ENCODE assay signal across 8 mouse cellular contexts in the genomic region with DNA sequence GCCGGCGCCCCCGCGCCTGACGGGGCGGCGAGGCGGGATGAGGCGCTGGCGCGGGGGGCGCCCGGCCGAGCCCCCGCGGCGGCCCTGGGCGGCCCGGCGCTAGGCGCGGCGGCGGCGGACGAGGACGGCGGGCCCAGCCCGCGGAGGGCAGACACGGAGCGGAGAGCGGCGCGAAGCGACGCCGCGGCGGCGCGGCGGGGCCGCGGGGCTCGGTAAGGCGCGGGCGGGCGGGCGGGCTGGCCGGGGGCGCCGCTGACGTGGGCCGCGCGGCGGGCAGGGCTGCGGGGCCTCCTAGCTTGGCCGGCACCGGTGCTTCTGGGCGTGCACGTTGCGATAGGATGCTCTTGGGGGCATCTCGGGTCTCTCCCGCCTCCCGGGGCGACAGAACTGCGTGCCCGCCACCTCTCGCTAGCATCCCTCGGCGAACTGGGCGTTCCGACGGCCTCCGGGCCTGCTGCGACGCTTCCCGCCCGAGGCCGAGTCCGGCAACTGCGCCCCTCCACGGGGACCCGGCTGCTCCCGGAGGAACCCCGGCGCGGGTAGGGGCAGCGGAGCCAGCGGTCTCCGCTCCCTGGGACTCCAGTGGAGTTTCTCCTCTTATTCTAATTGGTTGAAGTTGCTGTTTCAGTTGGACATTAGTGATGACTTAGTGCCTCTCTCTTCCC.
A peak's percentile ranks its signal among the peaks of the same experiment; 100 is the strongest.
DNase-seq lines count a peak whose midpoint lies in the region; ATAC-seq lines count a peak whose summit lies in the region.

No protein-coding gene starts in this region.

- under 1% methylated on average over 54 of the region's 94 CpGs for WGBS in hindbrain, embryonic 13.5 days
- 10% methylated on average over 94 of the region's 94 CpGs for WGBS in limb, embryonic 10.5 days
- 8% methylated on average over 94 of the region's 94 CpGs for WGBS in midbrain, embryonic 10.5 days

- H3K4me2 ChIP-seq in hindbrain, embryonic 13.5 days: peak overlapping the region; percentile 78

- H3K27me3 ChIP-seq in hindbrain, embryonic 13.5 days: no peaks in the 10 kb centered on the region
- H3K27me3 ChIP-seq in limb, embryonic 10.5 days (ENCODE audit: low read depth, poor library complexity, severe bottlenecking): no peaks in the 10 kb centered on the region
- no peaks in the 10 kb centered on the region for H3K27me3 ChIP-seq in midbrain, embryonic 10.5 days (ENCODE audit: low read depth, poor library complexity, severe bottlenecking)

- no peak for ATAC-seq in CD4-positive, CD25-positive, alpha-beta regulatory T cell, adult 4 months
- ATAC-seq in hindbrain, embryonic 13.5 days (ENCODE audit: low FRiP score): peak; percentile 67

- peak; percentile 3 for DNase-seq in CD4-positive, CD25-positive, alpha-beta regulatory T cell, adult 2 months (ENCODE audit: low read depth, low spot score)
- DNase-seq in cerebellum, adult 8-10 months: peak; percentile 18
- DNase-seq in frontal cortex, postnatal 36 days (ENCODE audit: low spot score in 2 of 2): peak; percentile 49 to 56
- DNase-seq in limb, embryonic 10.5 days (ENCODE audit: low spot score): peak; percentile 75
- peak; percentile 74 for DNase-seq in midbrain, embryonic 10.5 days (ENCODE audit: low spot score)
- peak; percentile 19 to 66 for DNase-seq in spleen, postnatal 4 days (ENCODE audit: low spot score in 2 of 2)

- peak overlapping the region; percentile 92 for H3K27ac ChIP-seq in hindbrain, embryonic 13.5 days
- H3K27ac ChIP-seq in limb, embryonic 10.5 days: peak overlapping the region; percentile 91
- H3K27ac ChIP-seq in midbrain, embryonic 10.5 days (replicated peaks): peak overlapping the region; percentile 96

- no peaks in the 10 kb centered on the region for H3K36me3 ChIP-seq in hindbrain, embryonic 13.5 days
- no peaks in the 10 kb centered on the region for H3K36me3 ChIP-seq in limb, embryonic 10.5 days
- no peaks in the 10 kb centered on the region for H3K36me3 ChIP-seq in midbrain, embryonic 10.5 days

- peak overlapping the region; percentile 96 for H3K9ac ChIP-seq in hindbrain, embryonic 13.5 days

- peaks cover 37% of the 10 kb centered on the region for H3K4me1 ChIP-seq in hindbrain, embryonic 13.5 days (replicated peaks)
- peaks cover 25% of the 10 kb centered on the region for H3K4me1 ChIP-seq in limb, embryonic 10.5 days
- H3K4me1 ChIP-seq in midbrain, embryonic 10.5 days: peaks cover 51% of the 10 kb centered on the region

- H3K4me3 ChIP-seq in hindbrain, embryonic 13.5 days: peak overlapping the region; percentile 93
- H3K4me3 ChIP-seq in limb, embryonic 10.5 days: peak overlapping the region; percentile 89
- peak overlapping the region; percentile 73 for H3K4me3 ChIP-seq in midbrain, embryonic 10.5 days

- no peaks in the 10 kb centered on the region for H3K9me3 ChIP-seq in hindbrain, embryonic 13.5 days
- H3K9me3 ChIP-seq in limb, embryonic 10.5 days (replicated peaks): no peaks in the 10 kb centered on the region
- H3K9me3 ChIP-seq in midbrain, embryonic 10.5 days (replicated peaks): no peaks in the 10 kb centered on the region

Comparison
In these comparisons a context has a peak if more than half of its experiments do, and no peak if none do; other contexts are left out.
1. DNase-seq: peak in every context shown above with its lines; median percentile 75 in limb, embryonic 10.5 days; 74 in midbrain, embryonic 10.5 days; 52 in frontal cortex, postnatal 36 days; 42 in spleen, postnatal 4 days; 18 in cerebellum, adult 8-10 months; 3 in CD4-positive, CD25-positive, alpha-beta regulatory T cell, adult 2 months.